Mouse (Mus musculus) CH12.LX (cell line): ENCODE measurements around the gene Pitx1.

ENCODE experiments used
- CHD2 ChIP-seq: IDR thresholded peaks from 2 replicates; pipeline ENCODE4 v1.6.1; 2011; ENCODE audit warnings: low read length, improper control_type of control experiment
- CTCF ChIP-seq, 2 experiments: IDR thresholded peaks in 1 of 2; conservative IDR thresholded peaks in 1 of 2; 2 replicates each; pipeline ENCODE4 v1.5.1; 2011 to 2012; ENCODE audit warnings: low read depth in 2 of 2, low read length in 2 of 2, improper control_type of control experiment in 1 of 2, inconsistent platforms in 1 of 2, mild to moderate bottlenecking in 1 of 2, moderate library complexity in 1 of 2
- EP300 ChIP-seq: IDR thresholded peaks from 2 replicates; pipeline ENCODE4 v1.6.1; 2011; ENCODE audit warnings: low read length, improper control_type of control experiment
- JUND ChIP-seq: conservative IDR thresholded peaks from 2 replicates; pipeline ENCODE4 v1.6.1; 2011; ENCODE audit warnings: low read depth, low read length, improper control_type of control experiment
- POLR2A ChIP-seq: IDR thresholded peaks from 2 replicates; pipeline ENCODE4 v1.6.1; 2011; ENCODE audit warnings: low read depth, mild to moderate bottlenecking, improper control_type of control experiment, low read length
- RCOR1 ChIP-seq: conservative IDR thresholded peaks from 2 replicates; pipeline ENCODE4 v1.6.1; 2012; ENCODE audit warnings: low read depth, mild to moderate bottlenecking, inconsistent platforms, low read length, improper control_type of control experiment
- ZNF384 ChIP-seq: IDR thresholded peaks from 2 replicates; pipeline ENCODE4 v1.6.1; 2012; ENCODE audit warnings: low read depth, low read length, improper control_type of control experiment, inconsistent platforms

- TF ChIP-seq EP300 (no peak), POLR2A (no peak), CTCF (conservative IDR thresholded peaks at IDR 0.05 in 1 of 2, IDR thresholded peaks at IDR 0.05 in 1 of 2; ENCODE audit: low read depth in 2 of 2, low read length in 2 of 2) (no peak), JUND (no peak), RCOR1 (no peak), ZNF384 (no peak), CHD2 (no peak)
Measured at GRCm38 (mm10) chr13:55855793-55856192, 19.8 kb upstream of the Pitx1 start.
